20 mouse cellular contexts compared by ENCODE assay signal in genomic region chr7:100390166-100390565, GRCm38 (mm10). TPM values are rescaled to one million over a fixed set of nuclear protein-coding genes. Genes with fewer than 3 reads are reported as not detected.
DNase-seq lines count a peak whose midpoint lies in the region.
"Had no signal": no experiment of that assay in that cellular context is flagged by ENCODE, and none has a peak within 500 bp of the region (broad histone marks: within the 10 kb centered on the region; RNA-seq: fewer than 3 reads in every experiment).

No protein-coding gene starts in this region.

- intact Hi-C loops in left cerebral cortex, postnatal 36 days (cut with DNase I): no loop called here

- peak; percentile 31 to 45 for DNase-seq in frontal cortex, postnatal 36 days (ENCODE audit: low spot score in 2 of 2)
- no peak for DNase-seq in frontal cortex, postnatal 14 days (ENCODE audit: low spot score in 2 of 2)
- DNase-seq in left cerebral cortex, postnatal 36 days (ENCODE audit: low spot score in 2 of 2): peak; percentile 26 to 46
- no peak for DNase-seq in left cerebral cortex, adult 11 months (ENCODE audit: low spot score)
- peak; percentile 15 for DNase-seq in right cerebral cortex, postnatal 14 days
- DNase-seq in right cerebral cortex, postnatal 4 days: no peak
- peak; percentile 46 for DNase-seq in testis, postnatal 14 days (ENCODE audit: low spot score)
- DNase-seq in urinary bladder, postnatal 36 days (ENCODE audit: low spot score in 2 of 2): no peak
- DNase-seq: adrenal gland, postnatal 10 days; adrenal gland, postnatal 36 days; B cell, adult 2 months; cerebellum, adult 11 months; cerebellum, adult 2 months; cerebellum, adult 9-11 months; cerebellum, postnatal 25 days; forebrain, postnatal 0 days; gastrocnemius, postnatal 25 days; heart, adult 18-20 months; heart, postnatal 10 days; heart, postnatal 36 days had no signal

RNA-seq across cellular contexts. Expression of gene Ppme1, which starts 18.1 kb away (rescaled TPM):
- total RNA-seq in left cerebral cortex, postnatal 36 days (2021): 100 to 1,000 TPM; 204 to 224 TPM

RNA-seq across cellular contexts. Expression of gene C2cd3, which starts 18.1 kb away (rescaled TPM):
- 10 to 100 TPM; 20.5 to 28.1 TPM for total RNA-seq in left cerebral cortex, postnatal 36 days (2021)

Comparison
In these comparisons a context has a peak if more than half of its experiments do, and no peak if none do; other contexts are left out.
1. DNase-seq: peak in frontal cortex, postnatal 36 days (2 of 2), left cerebral cortex, postnatal 36 days (2 of 2), right cerebral cortex, postnatal 14 days (single experiment) and testis, postnatal 14 days (single experiment); none in frontal cortex, postnatal 14 days (0 of 2), left cerebral cortex, adult 11 months (single experiment), right cerebral cortex, postnatal 4 days (single experiment) and urinary bladder, postnatal 36 days (0 of 2).